Mouse (Mus musculus) heart, adult 8-10 months (tissue): Measurements from ENCODE around the gene Blzf1. TPM values are rescaled to one million over a fixed set of nuclear protein-coding genes. Genes with fewer than 3 reads are reported as not detected.
A peak's percentile ranks its signal among the peaks of the same experiment; 100 is the strongest.

Experiments used
- DNase-seq: peaks from one replicate; pipeline ENCODE4 v3.0.0; 2022; ENCODE audit warnings: low spot score
- total RNA-seq, 4 experiments: library from RNA; stranded (reverse); gene quantifications; 2 replicates each; pipeline ENCODE4 v1.2.4; 2022

Gene Blzf1
- total RNA-seq, 4 experiments from 2014 or later, result 21.3 to 22.2 (median 21.8) TPM

GRCm38 (mm10) chr1:164294071-164294470 lies 13.2 kb downstream of the Blzf1 start:
- no peak for DNase-seq

DNA sequence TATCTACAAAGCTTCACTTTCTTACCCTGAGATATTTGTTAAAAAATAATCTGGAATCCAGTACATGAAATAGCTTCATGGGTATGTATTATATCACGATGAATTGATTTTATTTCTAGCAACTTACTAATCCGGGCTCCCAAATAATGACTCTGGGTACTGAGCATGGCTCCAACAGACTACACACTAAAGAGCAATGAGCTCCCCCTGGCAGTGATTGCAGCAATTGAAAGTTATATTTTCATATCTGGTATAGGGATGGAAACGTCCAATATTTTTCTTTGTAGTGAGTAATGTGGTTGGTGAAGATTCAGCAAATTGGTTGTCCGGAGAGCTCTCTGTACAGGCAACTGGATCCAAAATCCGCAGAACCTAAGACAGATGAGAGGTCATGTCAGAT lies 15.2 kb downstream of the Blzf1 start:
- no peak for DNase-seq

DNA sequence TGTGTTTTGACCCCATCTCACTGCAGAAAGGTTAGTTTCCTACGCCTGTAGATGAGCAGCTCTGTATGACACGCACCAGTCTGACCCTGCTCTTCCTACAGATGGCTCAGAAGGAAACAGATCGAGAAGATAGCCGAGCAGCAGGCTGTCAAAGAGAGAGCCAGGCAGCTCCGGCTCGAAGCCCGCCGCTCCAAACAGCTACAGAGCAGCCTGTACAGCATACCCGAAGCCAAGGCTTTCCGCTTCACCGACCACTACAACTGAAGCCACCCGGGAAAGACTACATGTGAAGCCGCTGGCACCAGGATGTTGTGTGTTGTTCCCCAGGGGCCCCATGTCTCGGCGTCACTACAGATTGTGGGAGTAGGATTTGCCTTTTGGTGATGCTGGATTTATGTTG lies 19.9 kb downstream of the Blzf1 start:
- no peak for DNase-seq

GRCm38 (mm10) chr1:164284007-164284406 lies 23.3 kb downstream of the Blzf1 start:
- no peak for DNase-seq

- DNase-seq, result no peak
Observed at GRCm38 (mm10) chr1:164279332-164279731, 28.0 kb downstream of the Blzf1 start.

- DNase-seq, result no peak
Observed at GRCm38 (mm10) chr1:164276552-164276951, 30.7 kb downstream of the Blzf1 start.

DNA sequence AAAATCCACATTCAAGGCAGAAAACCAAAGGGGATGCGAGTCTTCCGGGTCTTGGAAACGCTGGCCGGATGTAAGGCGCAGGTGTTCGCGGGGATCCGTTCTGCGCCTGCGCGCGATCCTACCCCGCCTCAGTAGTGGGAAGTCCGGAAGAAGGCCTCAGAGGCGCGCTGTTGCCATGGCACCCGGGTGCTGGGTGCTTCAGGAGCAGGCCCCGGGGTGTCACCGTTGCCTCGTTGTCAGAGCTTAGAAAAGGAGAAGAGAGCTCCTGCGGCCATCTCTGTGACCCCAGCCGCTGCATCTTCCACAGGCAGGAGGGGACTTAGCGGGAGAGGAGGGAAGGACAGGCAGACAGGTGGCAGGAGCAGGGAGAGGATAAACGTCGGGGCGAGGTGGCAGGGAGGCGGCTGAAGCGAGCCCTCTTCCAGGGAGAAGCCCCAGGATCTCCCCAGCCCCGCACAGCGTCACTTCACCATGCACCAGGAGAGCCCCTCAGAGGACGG lies 31.8 kb downstream of the Blzf1 start, which contains the start of gene Ccdc181:
Gene Ccdc181 (plus strand): TSS at position 131 of the 500 bp plus-strand sequence.
- DNase-seq, result peak; percentile 89

DNA sequence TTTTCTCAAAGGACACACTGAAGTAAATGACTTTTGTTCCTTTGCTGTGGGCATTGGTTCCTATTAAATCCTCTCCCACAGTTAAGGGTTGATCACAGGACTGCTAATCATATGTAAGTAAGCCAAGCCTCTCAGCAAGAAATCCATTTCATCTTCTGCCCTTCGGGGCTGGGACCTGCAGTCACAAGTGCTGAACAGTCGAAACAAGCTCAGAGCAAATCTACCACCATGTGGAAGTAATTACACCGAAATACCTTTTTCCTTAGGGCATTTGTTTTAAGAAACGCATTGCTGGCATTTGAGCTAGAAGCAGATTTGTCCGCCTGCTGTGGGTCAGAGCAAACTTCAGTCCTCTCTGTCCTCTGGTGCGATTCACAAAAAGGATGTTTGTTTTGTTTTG lies 33.6 kb downstream of the Blzf1 start:
- no peak for DNase-seq

DNA sequence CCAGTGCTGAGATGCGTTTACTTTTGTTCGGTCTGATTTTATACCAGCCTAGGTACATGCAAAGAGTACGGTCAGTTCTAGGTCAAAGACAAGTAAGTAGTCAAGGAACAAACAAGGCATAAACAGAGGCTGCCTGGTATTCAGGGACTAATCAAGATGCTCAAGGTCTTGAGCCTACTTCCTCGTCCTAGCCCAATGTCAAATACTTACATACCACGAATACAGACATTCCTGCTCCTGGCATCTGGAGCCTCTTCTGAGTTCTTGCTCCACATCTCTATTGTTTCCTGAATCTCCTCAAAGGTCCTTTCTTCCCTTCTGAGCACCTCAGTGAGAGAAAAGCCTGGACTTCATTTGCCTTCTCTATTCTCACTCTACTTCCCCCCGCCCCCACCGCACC lies 36.3 kb downstream of the Blzf1 start:
- no peak for DNase-seq

- DNase-seq, result peak; percentile 23
Observed at GRCm38 (mm10) chr1:164261553-164261952, 45.7 kb downstream of the Blzf1 start.

DNA sequence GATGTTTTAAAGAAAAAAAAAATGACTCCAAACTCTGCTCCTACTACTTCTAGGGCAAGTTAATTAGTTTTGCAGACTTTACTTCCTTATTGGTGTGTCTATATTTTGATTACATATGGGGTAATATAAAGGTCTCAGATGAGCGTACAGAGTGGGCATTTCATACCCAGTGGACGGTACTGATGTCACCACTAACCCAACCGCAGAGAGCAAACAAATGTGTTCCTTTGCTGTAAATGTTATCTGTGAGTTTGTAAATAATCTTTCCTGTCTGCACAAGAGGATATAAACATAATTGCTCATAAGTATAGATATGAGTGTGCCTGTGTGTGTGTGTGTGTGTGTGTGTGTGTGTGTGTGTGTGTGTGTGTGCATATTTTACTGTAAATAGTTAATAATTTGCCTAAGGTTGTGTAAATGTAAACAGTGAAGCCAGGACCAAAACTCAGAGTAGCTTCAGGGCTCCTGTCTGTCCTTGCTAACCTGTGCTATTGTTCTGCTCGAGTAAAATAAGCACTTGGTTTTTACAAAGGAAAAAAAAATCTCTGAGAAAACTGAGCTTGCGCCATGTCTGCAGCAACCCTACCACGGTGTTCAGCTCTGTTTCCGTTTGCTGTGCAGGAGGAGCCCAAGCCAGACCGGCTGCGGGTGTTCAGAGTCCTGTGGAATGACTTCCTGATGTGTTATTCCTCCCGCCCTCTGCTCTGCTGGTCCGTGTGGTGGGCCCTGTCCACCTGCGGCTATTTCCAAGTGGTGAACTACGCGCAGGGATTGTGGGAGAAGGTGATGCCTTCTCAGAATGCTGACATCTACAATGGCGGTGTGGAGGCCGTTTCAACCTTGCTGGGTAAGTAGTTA lies 46.9 kb downstream of the Blzf1 start:
- no peak for DNase-seq

GRCm38 (mm10) chr1:164254836-164255235 lies 52.5 kb downstream of the Blzf1 start:
- no peak for DNase-seq

GRCm38 (mm10) chr1:164252551-164252950 lies 54.7 kb downstream of the Blzf1 start:
- no peak for DNase-seq

DNA sequence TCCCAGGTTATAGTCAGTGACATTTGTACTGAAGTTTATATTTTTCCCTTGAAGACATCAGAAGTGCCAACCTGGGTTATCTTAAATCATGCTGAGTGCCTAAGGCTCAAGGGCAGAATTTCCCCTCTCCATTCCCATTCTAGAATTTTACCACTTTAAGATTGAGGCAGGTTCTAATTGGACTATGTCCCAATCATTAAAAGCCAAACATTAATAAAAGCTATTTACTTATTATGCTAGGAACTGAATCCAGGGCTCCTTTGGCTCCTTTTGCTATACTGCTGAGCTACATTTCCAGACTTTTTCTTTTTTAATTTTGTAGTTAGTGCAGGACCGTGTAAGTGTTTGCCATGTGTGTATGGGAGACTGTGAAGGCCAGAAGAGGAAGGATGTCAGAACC lies 55.9 kb downstream of the Blzf1 start:
- DNase-seq, result no peak

DNA sequence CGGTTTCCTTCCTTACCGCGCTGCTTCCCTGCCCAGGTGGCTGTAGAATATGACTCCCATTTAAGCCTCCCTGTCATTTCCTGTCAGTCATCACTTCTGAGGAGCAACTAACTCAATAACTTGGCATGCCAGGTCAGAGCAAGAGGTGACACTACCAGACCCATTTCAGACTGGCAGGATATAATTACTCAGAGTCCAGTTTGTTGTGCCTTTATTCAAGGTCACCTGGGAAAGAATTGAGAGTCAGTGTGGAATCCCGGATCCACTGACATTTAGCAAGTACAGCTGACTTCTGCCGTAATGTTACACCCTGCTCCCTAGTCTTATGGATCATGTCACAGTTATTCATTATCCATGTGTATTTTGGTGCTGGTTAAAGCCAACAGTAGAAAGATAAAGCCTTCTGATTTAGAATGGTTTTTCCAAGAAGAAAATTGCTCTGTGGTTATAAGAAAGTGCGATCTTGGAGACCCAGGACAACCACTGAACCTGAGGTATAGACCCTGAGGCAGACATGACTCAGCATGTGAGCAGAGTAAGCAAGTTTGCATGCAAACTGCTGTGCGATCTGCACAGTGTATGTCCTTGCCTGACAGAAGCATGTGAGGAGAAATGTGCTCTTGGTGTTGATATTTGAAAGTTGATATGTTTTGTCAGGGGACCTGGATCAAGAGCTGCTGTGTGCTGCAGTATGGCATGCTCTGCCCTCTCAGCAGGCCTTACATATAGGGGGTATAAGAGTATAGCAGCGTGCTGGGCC lies 56.7 kb downstream of the Blzf1 start:
- DNase-seq, result no peak

GRCm38 (mm10) chr1:164249332-164249711 lies 58.0 kb downstream of the Blzf1 start:
- peak; percentile 22 for DNase-seq

- peak; percentile 96 for DNase-seq
Observed at GRCm38 (mm10) chr1:164248465-164249331, 58.6 kb downstream of the Blzf1 start, which contains the start of gene Slc19a2. Gene Slc19a2 (plus strand): TSS chr1:164249046.

GRCm38 (mm10) chr1:164247971-164248370 lies 59.3 kb downstream of the Blzf1 start:
- no peak for DNase-seq

DNA sequence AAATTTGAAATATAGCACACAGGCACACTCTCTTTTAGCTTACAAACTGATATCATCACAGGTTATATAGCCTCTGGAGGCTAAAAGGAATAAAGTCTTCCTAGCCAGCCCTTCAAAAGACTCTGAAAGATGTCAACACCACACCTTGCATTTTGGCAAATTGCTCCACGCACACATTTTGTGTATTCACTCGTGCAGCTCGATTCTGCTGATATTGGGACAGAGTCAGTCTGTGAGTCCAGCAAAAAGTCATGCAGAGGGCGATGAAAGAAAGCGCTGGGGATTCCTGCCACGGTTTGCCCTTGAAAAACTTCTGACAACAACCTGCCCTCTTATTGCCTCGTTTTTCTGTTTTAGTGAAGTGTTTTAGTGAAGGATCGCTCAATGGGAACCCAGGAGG lies 59.8 kb downstream of the Blzf1 start:
- DNase-seq, result no peak

DNA sequence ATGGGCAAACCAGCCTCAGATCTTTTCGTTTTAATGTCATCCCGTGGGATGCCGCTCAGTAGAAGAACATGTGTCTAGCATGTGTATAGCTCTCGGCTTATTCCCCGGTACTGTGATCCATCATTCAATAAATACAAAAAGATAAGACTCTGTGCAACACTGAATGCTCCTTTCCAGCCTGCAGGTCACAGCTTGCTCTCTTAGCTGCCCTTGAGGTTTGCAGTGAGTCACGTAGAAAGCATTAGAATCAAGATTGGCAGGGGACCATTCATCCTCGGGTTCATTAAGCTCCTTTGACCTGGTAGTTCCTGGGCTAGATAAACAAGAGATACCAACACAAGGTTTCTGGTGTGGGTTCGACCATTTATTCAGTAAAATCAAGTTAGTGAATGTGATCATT lies 64.5 kb downstream of the Blzf1 start:
- DNase-seq, result no peak

GRCm38 (mm10) chr1:164241494-164241893 lies 65.8 kb downstream of the Blzf1 start:
- no peak for DNase-seq
